Mouse (Mus musculus): ENCODE measurements around the gene Wbp11. TPM values are rescaled to one million over a fixed set of nuclear protein-coding genes. Genes with fewer than 3 reads are reported as not detected.

Wbp11 gene
- polyA plus RNA-seq, 1 experiment, result 65.9 TPM

DNA sequence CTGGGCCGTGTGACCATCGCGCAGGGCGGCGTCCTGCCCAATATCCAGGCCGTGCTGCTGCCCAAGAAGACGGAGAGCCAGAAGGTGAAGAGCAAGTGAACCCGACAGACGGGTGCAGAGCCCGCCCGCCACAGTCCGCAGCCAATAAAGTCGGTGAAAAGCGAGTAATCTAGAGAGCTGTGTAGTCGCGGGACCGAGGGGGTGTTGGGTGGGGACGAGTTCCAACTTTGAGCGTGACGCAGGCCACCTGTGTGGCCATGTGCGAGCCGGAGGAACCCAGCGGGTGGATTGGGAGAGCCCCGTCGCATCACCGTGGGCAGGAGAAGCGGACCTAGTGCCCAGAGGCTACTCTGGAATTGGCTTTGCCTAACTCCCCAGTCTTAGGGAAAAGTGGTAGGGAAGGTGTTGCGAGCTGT is 19.4 kb downstream of the Wbp11 start:
- H3K4me3 ChIP-seq (ENCODE audit: insufficient read depth, poor library complexity, severe bottlenecking), result peak overlapping the region; percentile 64
- H3K79me3 ChIP-seq (ENCODE audit: low read depth), result peaks cover 18% of the 10 kb centered on the region
- no peaks in the 10 kb centered on the region for H3K27me3 ChIP-seq (ENCODE audit: control insufficient read depth, insufficient read depth, insufficient read length)
- peak overlapping the region; percentile 87 for H3ac ChIP-seq (ENCODE audit: control insufficient read depth, insufficient read length, low read depth)
- TF ChIP-seq CTCF (IDR thresholded peaks at IDR 0.05; ENCODE audit: control insufficient read depth, insufficient read depth, insufficient read length) (no peak), MAX (IDR thresholded peaks at IDR 0.05) (no peak), USF1 (IDR thresholded peaks at IDR 0.05; ENCODE audit: low read depth) (no peak), MYOG (IDR thresholded peaks at IDR 0.05; ENCODE audit: control insufficient read depth, extremely low read depth, insufficient read length) (no peak), FOSL1 (IDR thresholded peaks at IDR 0.05; ENCODE audit: insufficient read depth, low read length, poor library complexity, severe bottlenecking) (no peak), CEBPB (IDR thresholded peaks at IDR 0.05; ENCODE audit: low read depth) (no peak), MYOD1 (IDR thresholded peaks at IDR 0.05; ENCODE audit: control insufficient read depth, insufficient read length, low read depth) (no peak)
- H3K36me3 ChIP-seq (ENCODE audit: control insufficient read depth, insufficient read depth), result peaks cover 36% of the 10 kb centered on the region
- peaks cover 33% of the 10 kb centered on the region for H3K79me2 ChIP-seq (ENCODE audit: control insufficient read depth, insufficient read depth)

DNA sequence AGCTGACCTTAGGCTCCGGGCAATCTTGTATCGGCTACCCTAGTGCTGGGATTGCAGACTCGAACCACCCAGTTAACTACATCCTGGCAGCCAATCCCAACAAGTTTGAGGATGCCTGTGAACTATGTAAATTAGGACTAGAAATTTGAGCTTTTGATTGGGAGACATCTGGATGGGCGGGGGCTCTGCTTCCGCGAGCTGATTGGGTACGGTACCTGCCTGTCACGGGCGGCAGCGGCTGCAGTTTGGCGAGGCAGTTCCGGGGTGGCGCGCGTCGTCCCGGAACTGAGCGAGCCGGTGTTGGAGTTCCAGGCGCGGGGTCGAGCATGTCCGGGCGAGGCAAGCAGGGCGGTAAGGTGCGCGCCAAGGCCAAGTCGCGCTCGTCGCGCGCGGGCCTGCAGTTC is 20.0 kb downstream of the Wbp11 start, which contains the start of gene H2afj:
TSS of gene H2afj (plus strand) at position 231 of the 404 bp plus-strand sequence.
- peak within 1 kb of the TSS; percentile 64 for H3K4me3 ChIP-seq (ENCODE audit: insufficient read depth, poor library complexity, severe bottlenecking)
- H3K79me2 ChIP-seq (ENCODE audit: control insufficient read depth, insufficient read depth), result peaks cover 33% of the 10 kb centered on the region
- peak within 1 kb of the TSS; percentile 87 for H3ac ChIP-seq (ENCODE audit: control insufficient read depth, insufficient read length, low read depth)
- H3K27me3 ChIP-seq (ENCODE audit: control insufficient read depth, insufficient read depth, insufficient read length), result no peaks in the 10 kb centered on the region
- TF ChIP-seq MAX (IDR thresholded peaks at IDR 0.05) (no peak), FOSL1 (IDR thresholded peaks at IDR 0.05; ENCODE audit: insufficient read depth, low read length, poor library complexity, severe bottlenecking) (no peak), MYOD1 (IDR thresholded peaks at IDR 0.05; ENCODE audit: control insufficient read depth, insufficient read length, low read depth) (no peak), MYOG (IDR thresholded peaks at IDR 0.05; ENCODE audit: control insufficient read depth, extremely low read depth, insufficient read length) (no peak), CEBPB (IDR thresholded peaks at IDR 0.05; ENCODE audit: low read depth) (no peak), USF1 (IDR thresholded peaks at IDR 0.05; ENCODE audit: low read depth) (no peak), CTCF (IDR thresholded peaks at IDR 0.05; ENCODE audit: control insufficient read depth, insufficient read depth, insufficient read length) (no peak)
- peaks cover 18% of the 10 kb centered on the region for H3K79me3 ChIP-seq (ENCODE audit: low read depth)
- peaks cover 30% of the 10 kb centered on the region for H3K36me3 ChIP-seq (ENCODE audit: control insufficient read depth, insufficient read depth)

DNA sequence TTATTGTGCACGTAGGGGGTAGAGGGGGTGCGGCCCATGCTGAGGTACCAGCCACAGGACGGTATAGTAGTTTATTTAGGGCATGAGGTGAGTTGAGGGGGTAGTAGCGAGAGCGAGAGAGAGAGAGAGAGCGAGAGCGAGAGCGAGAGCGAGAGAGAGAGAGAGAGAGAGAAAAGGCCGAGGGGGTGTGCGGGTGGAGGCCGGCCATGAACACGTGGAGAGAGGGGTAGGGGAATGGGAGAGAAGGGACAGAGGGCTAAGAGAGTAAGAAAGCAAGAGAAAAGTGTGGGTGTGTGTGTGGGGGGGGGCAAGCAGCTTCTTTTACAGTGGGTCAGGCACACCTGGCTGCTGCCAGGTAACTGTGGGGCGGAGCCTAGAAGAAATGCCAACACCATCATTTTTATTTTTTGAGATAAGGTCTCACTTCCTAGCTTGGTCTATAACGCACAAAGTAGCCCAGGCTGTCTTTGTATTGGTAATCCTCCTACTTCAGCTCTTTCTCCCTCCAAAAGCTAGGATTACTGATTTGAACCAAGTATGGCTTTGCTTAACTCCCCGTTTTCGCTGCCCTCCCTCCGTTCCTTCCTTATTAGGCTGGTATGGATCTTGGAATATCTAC is 20.5 kb downstream of the Wbp11 start:
- no peaks in the 10 kb centered on the region for H3K27me3 ChIP-seq (ENCODE audit: control insufficient read depth, insufficient read depth, insufficient read length)
- H3K79me3 ChIP-seq (ENCODE audit: low read depth), result peaks cover 18% of the 10 kb centered on the region
- H3ac ChIP-seq (ENCODE audit: control insufficient read depth, insufficient read length, low read depth), result peak overlapping the region; percentile 24
- H3K79me2 ChIP-seq (ENCODE audit: control insufficient read depth, insufficient read depth), result peaks cover 33% of the 10 kb centered on the region
- no peak overlapping the region for H3K4me3 ChIP-seq (ENCODE audit: insufficient read depth, poor library complexity, severe bottlenecking)
- peaks cover 24% of the 10 kb centered on the region for H3K36me3 ChIP-seq (ENCODE audit: control insufficient read depth, insufficient read depth)
- no peak for TF ChIP-seq FOSL1 (IDR thresholded peaks at IDR 0.05; ENCODE audit: insufficient read depth, low read length, poor library complexity, severe bottlenecking)
- no peak for TF ChIP-seq MYOG (IDR thresholded peaks at IDR 0.05; ENCODE audit: control insufficient read depth, extremely low read depth, insufficient read length)
- no peak for TF ChIP-seq USF1 (IDR thresholded peaks at IDR 0.05; ENCODE audit: low read depth)
- TF ChIP-seq MYOD1 (IDR thresholded peaks at IDR 0.05; ENCODE audit: control insufficient read depth, insufficient read length, low read depth), result no peak
- TF ChIP-seq CTCF (IDR thresholded peaks at IDR 0.05; ENCODE audit: control insufficient read depth, insufficient read depth, insufficient read length), result no peak
- no peak for TF ChIP-seq CEBPB (IDR thresholded peaks at IDR 0.05; ENCODE audit: low read depth)
- TF ChIP-seq MAX (IDR thresholded peaks at IDR 0.05), result no peak

DNA sequence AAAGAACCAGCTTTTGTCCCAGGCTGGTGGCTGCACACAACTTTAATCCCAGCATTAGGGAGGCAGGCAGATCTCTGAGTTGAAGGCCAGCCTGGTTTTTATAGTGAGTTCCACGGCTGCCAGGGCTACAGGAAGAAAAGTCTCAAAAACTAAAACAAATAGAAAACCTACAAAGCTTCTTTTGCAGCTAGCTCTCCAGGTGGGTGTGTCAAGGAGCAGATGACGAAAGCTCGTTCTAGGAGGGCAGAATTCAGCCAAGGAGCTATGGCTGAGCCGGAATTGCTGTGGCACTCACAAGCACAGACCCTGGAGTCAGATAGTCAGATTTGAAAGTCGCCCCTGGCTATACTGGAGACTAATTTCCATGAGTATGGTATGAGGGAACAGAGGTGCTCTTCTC is 21.2 kb downstream of the Wbp11 start:
- Histone ChIP-seq H3K4me3 (ENCODE audit: insufficient read depth, poor library complexity, severe bottlenecking) (no peak overlapping the region), H3K27me3 (ENCODE audit: control insufficient read depth, insufficient read depth, insufficient read length) (no peaks in the 10 kb centered on the region), H3K36me3 (ENCODE audit: control insufficient read depth, insufficient read depth) (peaks cover 18% of the 10 kb centered on the region), H3ac (ENCODE audit: control insufficient read depth, insufficient read length, low read depth) (no peak overlapping the region), H3K79me2 (ENCODE audit: control insufficient read depth, insufficient read depth) (peaks cover 33% of the 10 kb centered on the region), H3K79me3 (ENCODE audit: low read depth) (peaks cover 18% of the 10 kb centered on the region)
- TF ChIP-seq USF1 (IDR thresholded peaks at IDR 0.05; ENCODE audit: low read depth), result no peak
- TF ChIP-seq FOSL1 (IDR thresholded peaks at IDR 0.05; ENCODE audit: insufficient read depth, low read length, poor library complexity, severe bottlenecking), result no peak
- TF ChIP-seq MAX (IDR thresholded peaks at IDR 0.05), result no peak
- TF ChIP-seq MYOD1 (IDR thresholded peaks at IDR 0.05; ENCODE audit: control insufficient read depth, insufficient read length, low read depth), result no peak
- TF ChIP-seq MYOG (IDR thresholded peaks at IDR 0.05; ENCODE audit: control insufficient read depth, extremely low read depth, insufficient read length), result no peak
- no peak for TF ChIP-seq CTCF (IDR thresholded peaks at IDR 0.05; ENCODE audit: control insufficient read depth, insufficient read depth, insufficient read length)
- no peak for TF ChIP-seq CEBPB (IDR thresholded peaks at IDR 0.05; ENCODE audit: low read depth)

DNA sequence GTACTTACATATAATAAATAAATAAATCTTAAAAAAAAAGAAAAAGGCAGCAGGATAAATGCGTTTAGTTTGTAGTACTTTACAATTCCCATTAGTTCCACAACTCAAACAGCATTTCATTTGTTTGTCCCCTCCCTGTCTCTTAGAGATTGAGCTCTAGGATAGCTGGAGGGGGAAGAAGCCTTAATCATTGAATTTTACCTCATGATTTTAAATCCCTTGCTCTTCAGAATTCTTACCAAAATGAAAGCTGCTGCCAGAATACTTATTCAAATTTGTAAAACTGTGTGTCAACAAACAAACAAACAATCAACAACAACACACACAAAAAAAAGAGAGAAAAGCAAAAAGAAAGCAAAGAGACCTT is 22.6 kb downstream of the Wbp11 start:
- peaks cover 23% of the 10 kb centered on the region for H3K79me2 ChIP-seq (ENCODE audit: control insufficient read depth, insufficient read depth)
- H3K4me3 ChIP-seq (ENCODE audit: insufficient read depth, poor library complexity, severe bottlenecking), result no peak overlapping the region
- no peak overlapping the region for H3ac ChIP-seq (ENCODE audit: control insufficient read depth, insufficient read length, low read depth)
- peaks cover 17% of the 10 kb centered on the region for H3K79me3 ChIP-seq (ENCODE audit: low read depth)
- no peaks in the 10 kb centered on the region for H3K27me3 ChIP-seq (ENCODE audit: control insufficient read depth, insufficient read depth, insufficient read length)
- TF ChIP-seq CTCF (IDR thresholded peaks at IDR 0.05; ENCODE audit: control insufficient read depth, insufficient read depth, insufficient read length) (no peak), MYOG (IDR thresholded peaks at IDR 0.05; ENCODE audit: control insufficient read depth, extremely low read depth, insufficient read length) (no peak), MAX (IDR thresholded peaks at IDR 0.05) (no peak), CEBPB (IDR thresholded peaks at IDR 0.05; ENCODE audit: low read depth) (no peak), MYOD1 (IDR thresholded peaks at IDR 0.05; ENCODE audit: control insufficient read depth, insufficient read length, low read depth) (no peak), FOSL1 (IDR thresholded peaks at IDR 0.05; ENCODE audit: insufficient read depth, low read length, poor library complexity, severe bottlenecking) (no peak), USF1 (IDR thresholded peaks at IDR 0.05; ENCODE audit: low read depth) (no peak)
- H3K36me3 ChIP-seq (ENCODE audit: control insufficient read depth, insufficient read depth), result peaks cover 8% of the 10 kb centered on the region
